ENCODE assay signal across 8 mouse cellular contexts in the genomic region with DNA sequence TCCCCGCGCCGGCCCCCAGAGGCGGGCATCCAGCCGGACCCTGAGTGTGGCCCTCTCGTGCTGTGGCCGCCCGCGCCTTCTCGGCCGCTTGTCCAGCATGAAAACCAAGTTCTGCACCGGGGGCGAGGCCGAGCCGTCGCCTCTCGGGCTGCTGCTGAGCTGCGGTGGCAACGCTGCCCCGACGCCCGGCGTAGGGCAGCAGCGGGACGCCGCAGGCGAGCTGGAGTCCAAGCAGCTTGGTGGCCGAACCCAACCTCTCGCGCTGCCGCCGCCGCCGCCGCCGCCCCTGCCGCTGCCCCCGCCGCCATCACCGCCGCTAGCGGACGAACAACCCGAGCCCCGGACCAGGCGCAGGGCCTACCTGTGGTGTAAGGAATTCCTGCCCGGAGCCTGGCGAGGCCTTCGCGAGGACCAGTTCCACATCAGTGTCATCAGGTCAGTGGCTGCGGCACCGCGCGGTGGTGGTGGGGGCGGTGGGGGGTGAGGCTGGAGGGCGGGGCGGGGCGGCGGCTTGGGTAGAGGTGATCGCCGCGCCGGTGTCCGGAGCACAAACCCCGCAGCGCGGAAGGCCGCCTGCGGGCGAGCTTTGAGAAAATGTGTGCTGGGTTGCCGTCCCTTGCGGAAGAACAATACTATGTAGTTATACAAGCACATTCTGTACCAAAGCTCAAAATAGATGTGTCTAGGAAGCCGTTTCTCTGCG. TPM values are rescaled to one million over a fixed set of nuclear protein-coding genes. Genes with fewer than 3 reads are reported as not detected.
DNase-seq lines count a peak whose midpoint lies in the region; ATAC-seq and TF ChIP-seq lines count a peak whose summit lies in the region.

No protein-coding gene starts in this region.

- no peaks in the 10 kb centered on the region for H3K36me3 ChIP-seq in kidney, embryonic 14.5 days (ENCODE audit: control insufficient read depth, insufficient read depth, low read length)
- no peaks in the 10 kb centered on the region for H3K36me3 ChIP-seq in liver, embryonic 11.5 days (ENCODE audit: control insufficient read depth, insufficient read depth, low read length)
- H3K36me3 ChIP-seq in myocyte (ENCODE audit: control insufficient read depth, insufficient read depth) = no peaks in the 10 kb centered on the region
- no peaks in the 10 kb centered on the region; the same call in 1 of the 2 replicates for H3K36me3 ChIP-seq in testis, adult 2 months (ENCODE audit: control insufficient read depth, insufficient read depth, low read length)

- peak overlapping the region; percentile 71 for H3K4me2 ChIP-seq in kidney, embryonic 14.5 days (replicated peaks; ENCODE audit: low read depth, low read length)
- peak overlapping the region; percentile 85 for H3K4me2 ChIP-seq in liver, embryonic 11.5 days
- H3K4me2 ChIP-seq in myocyte (ENCODE audit: low read depth) = peak overlapping the region; percentile 79

- H3K9ac ChIP-seq in kidney, embryonic 14.5 days (ENCODE audit: low read depth, low read length) = peak overlapping the region; percentile 85
- H3K9ac ChIP-seq in liver, embryonic 11.5 days (ENCODE audit: low read depth, low read length) = peak overlapping the region; percentile 92

- no peak; the same call in 1 of the 2 replicates for ATAC-seq in kidney, embryonic 14.5 days (ENCODE audit: low FRiP score, low TSS enrichment)
- ATAC-seq in liver, embryonic 11.5 days (replicated peaks; ENCODE audit: low FRiP score) = peak; percentile 3

- no peaks in the 10 kb centered on the region for H3K9me3 ChIP-seq in kidney, embryonic 14.5 days (ENCODE audit: control insufficient read depth, low read length)
- H3K9me3 ChIP-seq in liver, embryonic 11.5 days (ENCODE audit: control insufficient read depth, low read length) = no peaks in the 10 kb centered on the region

- H3K27me3 ChIP-seq in kidney, embryonic 14.5 days (ENCODE audit: control insufficient read depth, insufficient read depth, low read length) = no peaks in the 10 kb centered on the region
- H3K27me3 ChIP-seq in liver, embryonic 11.5 days (replicated peaks; ENCODE audit: control insufficient read depth, insufficient read depth, low read length) = no peaks in the 10 kb centered on the region
- H3K27me3 ChIP-seq in myocyte (ENCODE audit: control insufficient read depth, insufficient read depth, insufficient read length) = no peaks in the 10 kb centered on the region
- no peaks in the 10 kb centered on the region for H3K27me3 ChIP-seq in testis, adult 2 months (ENCODE audit: control insufficient read depth, insufficient read depth, low read length)

- H3ac ChIP-seq in myocyte (ENCODE audit: control insufficient read depth, insufficient read length) = peak overlapping the region; percentile 97

- peak overlapping the region; percentile 83 for H3K4me3 ChIP-seq in kidney, embryonic 14.5 days (ENCODE audit: low read length)
- peak overlapping the region; percentile 78 for H3K4me3 ChIP-seq in liver, embryonic 11.5 days (ENCODE audit: low read depth, low read length)
- H3K4me3 ChIP-seq in myocyte = peak overlapping the region; percentile 75
- peak overlapping the region; percentile 96 for H3K4me3 ChIP-seq in testis, adult 2 months (ENCODE audit: control insufficient read depth, low read depth, low read length)

- H3K27ac ChIP-seq in kidney, embryonic 14.5 days (ENCODE audit: low read depth, low read length) = peak overlapping the region; percentile 99
- peak overlapping the region; percentile 93 for H3K27ac ChIP-seq in liver, embryonic 11.5 days (ENCODE audit: low read depth, low read length)
- peak overlapping the region; percentile 87 for H3K27ac ChIP-seq in testis, adult 2 months (ENCODE audit: control insufficient read depth, insufficient read depth, low read depth, low read length)

- WGBS in kidney, embryonic 14.5 days = under 1% methylated on average over 64 of the region's 74 CpGs
- 0% methylated on average over 70 of the region's 74 CpGs for WGBS in liver, embryonic 11.5 days

- H3K4me1 ChIP-seq in kidney, embryonic 14.5 days (ENCODE audit: control insufficient read depth, insufficient read depth, low read length) = peaks cover 12% of the 10 kb centered on the region
- H3K4me1 ChIP-seq in liver, embryonic 11.5 days (replicated peaks; ENCODE audit: control insufficient read depth, insufficient read depth, low read length) = peaks cover 20% of the 10 kb centered on the region
- H3K4me1 ChIP-seq in testis, adult 2 months (ENCODE audit: control insufficient read depth, insufficient read depth, low read length) = peaks cover 12% of the 10 kb centered on the region

- peak; percentile 24 to 63 for DNase-seq in urinary bladder, adult 18-20 months (ENCODE audit: low spot score in 2 of 2)
- DNase-seq in urinary bladder, postnatal 10 days (ENCODE audit: low spot score) = no peak
- DNase-seq in embryo, embryonic 11 days = peak; percentile 73
- DNase-seq in heart, adult 8-10 months (ENCODE audit: low spot score) = peak; percentile 42
- DNase-seq in liver, embryonic 11.5 days (ENCODE audit: low spot score) = no peak

- TF ChIP-seq CTCF in testis, adult 2 months (IDR thresholded peaks at IDR 0.05; ENCODE audit: control insufficient read depth, insufficient read depth, insufficient replicate concordance, low read depth, low read length) = no peak

- TF ChIP-seq POLR2A in myocyte (IDR thresholded peaks at IDR 0.05; ENCODE audit: insufficient read length, low read depth) = peak; percentile 43
- no peak for TF ChIP-seq POLR2A in testis, adult 2 months (IDR thresholded peaks at IDR 0.05; ENCODE audit: control insufficient read depth, low read depth, low read length)

- peaks cover 48% of the 10 kb centered on the region for H3K79me2 ChIP-seq in myocyte (ENCODE audit: control insufficient read depth, insufficient read depth)

TF ChIP-seq in myocyte, 11 proteins besides CTCF, POLR2A, EP300 and RAD21:
- no peak for TF ChIP-seq TCF3 (IDR thresholded peaks at IDR 0.05; ENCODE audit: insufficient read length, low read depth)
- peak; percentile 38 for TF ChIP-seq POLR2AphosphoS2 (IDR thresholded peaks at IDR 0.05; ENCODE audit: insufficient read length, low read depth)

RNA-seq across cellular contexts. Expression of a gene that starts 0.6 kb away (rescaled TPM):
- total RNA-seq in heart, adult 8-10 months (2022) = 10 to 100 TPM in 1 of 4 experiments, 1 to 10 TPM in 3; 8.3 to 10.4 (median 8.7) TPM
- 46.8 and 62.6 TPM in 2 replicates for polyA plus RNA-seq in kidney, embryonic 14.5 days (2014; fragmentation: Nextera tagmentation; extraction: Ambion mirVana)
- polyA plus RNA-seq in liver, embryonic 11.5 days (2014; fragmentation: Nextera tagmentation; extraction: Ambion mirVana) = 35.4 and 37.5 TPM in 2 replicates
- 35.5 TPM for polyA plus RNA-seq in myocyte (2012; fragmentation: generic; extraction: Trizol)
- polyA plus RNA-seq in testis, adult 2 months (2012; rRNA removed) = 85.7 and 90.2 TPM in 2 replicates

RNA-seq across cellular contexts. Expression of a gene that starts 54.8 kb away (rescaled TPM):
- total RNA-seq in heart, adult 8-10 months (2022) = 10 to 100 TPM in 2 of 4 experiments, 1 to 10 TPM in 2; 8.5 to 13.9 (median 9.3) TPM
- polyA plus RNA-seq in kidney, embryonic 14.5 days (2014; fragmentation: Nextera tagmentation; extraction: Ambion mirVana) = 26.2 and 35.0 TPM in 2 replicates
- polyA plus RNA-seq in liver, embryonic 11.5 days (2014; fragmentation: Nextera tagmentation; extraction: Ambion mirVana) = 39.8 and 42.8 TPM in 2 replicates
- polyA plus RNA-seq in myocyte (2012; fragmentation: generic; extraction: Trizol) = 50.9 TPM
- 11.2 and 11.4 TPM in 2 replicates for polyA plus RNA-seq in testis, adult 2 months (2012; rRNA removed)

Comparison
In these comparisons a context has a peak if more than half of its experiments do, and no peak if none do; other contexts are left out.
1. DNase-seq: peak in urinary bladder, adult 18-20 months (2 of 2), embryo, embryonic 11 days (single experiment) and heart, adult 8-10 months (single experiment); none in urinary bladder, postnatal 10 days (single experiment) and liver, embryonic 11.5 days (single experiment).
2. Peak in every context shown above with its lines, with median percentiles within 50 percentile points of each other: H3K27ac ChIP-seq, H3K4me2 ChIP-seq and H3K4me3 ChIP-seq.